Mouse (Mus musculus): ENCODE results near the gene Eme1.

The Eme1 gene

GRCm38 (mm10) chr11:94597319-94597718, 56.4 kb downstream of the Eme1 start:
- no peak for DNase-seq (ENCODE audit: low spot score in 2 of 2)

GRCm38 (mm10) chr11:94596311-94596852, 57.4 kb downstream of the Eme1 start:
- no peak for DNase-seq (ENCODE audit: low spot score in 2 of 2)

Measured in urinary bladder, adult 18-20 months (tissue).